Mouse (Mus musculus) embryonic fibroblast, embryonic 13.5 days (primary cell): Measurements from ENCODE around the gene Pram1.

ENCODE experiments used
- CTCF ChIP-seq: IDR thresholded peaks from 2 replicates; pipeline ENCODE4 v1.5.1; 2011; ENCODE audit warnings: mild to moderate bottlenecking, control low read depth, low read length, moderate library complexity, borderline replicate concordance; ENCODE audit not compliant: insufficient read depth
- POLR2A ChIP-seq: IDR thresholded peaks from 2 replicates; pipeline ENCODE4 v1.6.1; 2011; ENCODE audit warnings: low read depth, mild to moderate bottlenecking, control low read depth, low read length, moderate library complexity

GRCm38 (mm10) chr17:33610548-33610947 is 27.3 kb upstream of the Pram1 start:
- TF ChIP-seq CTCF (no peak), POLR2A (no peak)
